Mouse (Mus musculus) stomach, embryonic 15.5 days (tissue): ENCODE results near the gene Gemin7. TPM values are rescaled to one million over a fixed set of nuclear protein-coding genes. Genes with fewer than 3 reads are reported as not detected.
"Not testable (repeated sequence)": the region's sequence is repeated elsewhere in the genome, so short reads cannot be mapped to it uniquely, and the experiment has no call there.

Source experiments
- ATAC-seq: fragments of 200-750 bp; cut with Nextera tagmentation; 2 replicates; pipeline ENCODE4 v1.8.0; 2017; ENCODE audit warnings: low read depth, moderate number of reproducible peaks, moderate TSS enrichment; ENCODE audit not compliant: insufficient read depth, low FRiP score
- H3K27ac ChIP-seq: fragments of 300-500 bp; sonication (generic); 2 replicates; pipeline ENCODE4 v1.5.1; 2015; ENCODE audit warnings: mild to moderate bottlenecking, inconsistent platforms
- H3K27me3 ChIP-seq: fragments of 300-500 bp; sonication (generic); replicated peaks from 2 replicates; pipeline ENCODE4 v1.6.1; 2015; ENCODE audit warnings: inconsistent platforms
- H3K36me3 ChIP-seq: fragments of 300-500 bp; sonication (generic); 2 replicates; pipeline ENCODE4 v1.6.1; 2015; ENCODE audit warnings: inconsistent platforms
- H3K4me1 ChIP-seq: fragments of 300-500 bp; sonication (generic); 2 replicates; pipeline ENCODE4 v1.6.1; 2015; ENCODE audit warnings: inconsistent platforms
- H3K4me2 ChIP-seq: fragments of 300-500 bp; sonication (generic); 2 replicates; pipeline ENCODE4 v1.6.1; 2015; ENCODE audit warnings: mild to moderate bottlenecking, inconsistent platforms
- H3K4me3 ChIP-seq: fragments of 300-500 bp; sonication (generic); replicated peaks from 2 replicates; pipeline ENCODE4 v1.5.1; 2015; ENCODE audit warnings: inconsistent platforms
- H3K9ac ChIP-seq: fragments of 300-500 bp; sonication (generic); 2 replicates; pipeline ENCODE4 v1.6.1; 2015; ENCODE audit warnings: inconsistent platforms
- H3K9me3 ChIP-seq: fragments of 300-500 bp; sonication (generic); 2 replicates; pipeline ENCODE4 v1.6.1; 2016; ENCODE audit warnings: inconsistent platforms
- WGBS: fragments of 180-500 bp; shearing (Covaris S2); methylation state at CpG from one replicate; pipeline ENCODE4 v1.1.7; 2015; 5-methylcytosine and 5-hydroxymethylcytosine counted together
- polyA plus RNA-seq: library from polyadenylated mRNA; unstranded; fragments of >200 nt; fragmentation: Nextera tagmentation; extraction: Ambion mirVana; gene quantifications from 2 replicates; pipeline ENCODE4 v1.2.1, GENCODE M21; 2015

The Gemin7 gene
- polyA plus RNA-seq: 143 and 157 TPM in 2 replicates

GRCm38 (mm10) chr7:19577141-19577852 lies at the start of gene Gemin7, which contains the start of gene Zfp296:
Gemin7 (minus strand) TSS chr7:19577595.
Zfp296 (plus strand) TSS chr7:19577287.
- Histone ChIP-seq H3K36me3 (peaks cover 16% of the 10 kb centered on the region), H3K27ac (no peak within 1 kb of the TSS), H3K4me2 (peak within 1 kb of the TSS; percentile 95), H3K4me3 (peak within 1 kb of the TSS; percentile 45), H3K27me3 (peaks cover 18% of the 10 kb centered on the region), H3K9ac (peak within 1 kb of the TSS; percentile 33; the same call in 1 of the 2 replicates), H3K9me3 (no peaks in the 10 kb centered on the region), H3K4me1 (peaks cover 20% of the 10 kb centered on the region)
- no peak for ATAC-seq
- 2% methylated on average over 56 of the region's 56 CpGs for WGBS

GRCm38 (mm10) chr7:19623433-19623832 lies 46.0 kb upstream of the Gemin7 start:
- H3K36me3 ChIP-seq: no peaks in the 10 kb centered on the region
- H3K27ac ChIP-seq: no peak overlapping the region
- peaks cover 8% of the 10 kb centered on the region for H3K4me1 ChIP-seq
- H3K4me3 ChIP-seq: no peak overlapping the region
- WGBS: 59% methylated on average over 2 of the region's 2 CpGs
- ATAC-seq: no peak
- no peaks in the 10 kb centered on the region for H3K9me3 ChIP-seq
- no peaks in the 10 kb centered on the region for H3K27me3 ChIP-seq
- H3K9ac ChIP-seq: no peak overlapping the region
- H3K4me2 ChIP-seq: no peak overlapping the region

- H3K4me1 ChIP-seq: peaks cover 4% of the 10 kb centered on the region; the same call in 1 of the 2 replicates
- H3K36me3 ChIP-seq: no peaks in the 10 kb centered on the region
- no peak overlapping the region for H3K9ac ChIP-seq
- H3K4me2 ChIP-seq: no peak overlapping the region
- no peaks in the 10 kb centered on the region for H3K27me3 ChIP-seq
- no peaks in the 10 kb centered on the region for H3K9me3 ChIP-seq
- no peak for ATAC-seq
- no peak overlapping the region for H3K27ac ChIP-seq
- WGBS: 25% methylated on average over 6 of the region's 6 CpGs
- no peak overlapping the region for H3K4me3 ChIP-seq
Observed at GRCm38 (mm10) chr7:19622241-19622640, 44.8 kb upstream of the Gemin7 start.

- Histone ChIP-seq H3K9me3 (no peaks in the 10 kb centered on the region), H3K4me1 (peaks cover 4% of the 10 kb centered on the region; the same call in 1 of the 2 replicates), H3K9ac (no peak overlapping the region), H3K27me3 (no peaks in the 10 kb centered on the region), H3K27ac (no peak overlapping the region), H3K36me3 (no peaks in the 10 kb centered on the region), H3K4me3 (no peak overlapping the region), H3K4me2 (no peak overlapping the region)
- 92% methylated on average over 7 of the region's 7 CpGs for WGBS
- no peak for ATAC-seq
Observed at GRCm38 (mm10) chr7:19620811-19621210, 43.4 kb upstream of the Gemin7 start.

GRCm38 (mm10) chr7:19619004-19619801 lies 41.8 kb upstream of the Gemin7 start:
- Histone ChIP-seq H3K36me3 (no peaks in the 10 kb centered on the region), H3K4me2 (peak overlapping the region; percentile 60), H3K27ac (no peak overlapping the region), H3K9ac (no peak overlapping the region), H3K9me3 (no peaks in the 10 kb centered on the region), H3K4me1 (peaks cover 4% of the 10 kb centered on the region; the same call in 1 of the 2 replicates), H3K4me3 (peak overlapping the region; percentile 32), H3K27me3 (no peaks in the 10 kb centered on the region)
- WGBS: 11% methylated on average over 35 of the region's 35 CpGs
- peak; percentile 47; the same call in 1 of the 2 replicates for ATAC-seq

GRCm38 (mm10) chr7:19615036-19615577 lies 37.7 kb upstream of the Gemin7 start:
- Histone ChIP-seq H3K27me3 (no peaks in the 10 kb centered on the region), H3K4me3 (no peak overlapping the region), H3K36me3 (0 out of 2 replicates have a peak, but pooled peaks cover 5% of the 10 kb centered on the region), H3K9ac (no peak overlapping the region), H3K4me1 (peaks cover 4% of the 10 kb centered on the region; the same call in 1 of the 2 replicates), H3K4me2 (no peak overlapping the region), H3K27ac (no peak overlapping the region), H3K9me3 (no peaks in the 10 kb centered on the region)
- ATAC-seq: no peak
- 80% methylated on average over 12 of the region's 12 CpGs for WGBS

- H3K4me2 ChIP-seq: no peak overlapping the region
- 81% methylated on average over 5 of the region's 5 CpGs for WGBS
- H3K27me3 ChIP-seq: no peaks in the 10 kb centered on the region
- H3K9me3 ChIP-seq: no peaks in the 10 kb centered on the region
- 0 out of 2 replicates have a peak, but pooled peaks cover 5% of the 10 kb centered on the region for H3K36me3 ChIP-seq
- H3K4me1 ChIP-seq: no peaks in the 10 kb centered on the region
- no peak overlapping the region for H3K27ac ChIP-seq
- H3K4me3 ChIP-seq: no peak overlapping the region
- H3K9ac ChIP-seq: no peak overlapping the region
- ATAC-seq: no peak
Observed at GRCm38 (mm10) chr7:19610969-19611368, 33.6 kb upstream of the Gemin7 start.

- no peak overlapping the region for H3K9ac ChIP-seq
- 86% methylated on average over 12 of the region's 12 CpGs for WGBS
- H3K4me1 ChIP-seq: no peaks in the 10 kb centered on the region
- no peaks in the 10 kb centered on the region for H3K27me3 ChIP-seq
- H3K4me3 ChIP-seq: no peak overlapping the region
- 0 out of 2 replicates have a peak, but pooled peaks cover 5% of the 10 kb centered on the region for H3K36me3 ChIP-seq
- no peak for ATAC-seq
- H3K4me2 ChIP-seq: no peak overlapping the region
- H3K9me3 ChIP-seq: no peaks in the 10 kb centered on the region
- H3K27ac ChIP-seq: no peak overlapping the region
Observed at GRCm38 (mm10) chr7:19609641-19610332, 32.4 kb upstream of the Gemin7 start.

GRCm38 (mm10) chr7:19607291-19607690 lies 29.9 kb upstream of the Gemin7 start:
- Histone ChIP-seq H3K36me3 (0 out of 2 replicates have a peak, but pooled peaks cover 5% of the 10 kb centered on the region), H3K27ac (no peak overlapping the region), H3K4me2 (no peak overlapping the region), H3K4me3 (no peak overlapping the region), H3K27me3 (no peaks in the 10 kb centered on the region), H3K9me3 (no peaks in the 10 kb centered on the region), H3K9ac (no peak overlapping the region), H3K4me1 (peaks cover 15% of the 10 kb centered on the region)
- no peak for ATAC-seq
- WGBS: 77% methylated on average over 5 of the region's 5 CpGs

- Histone ChIP-seq H3K4me1 (peaks cover 21% of the 10 kb centered on the region), H3K4me2 (peak overlapping the region; percentile 72), H3K4me3 (peak overlapping the region; percentile 100), H3K27ac (peak overlapping the region; percentile 59; the same call in 1 of the 2 replicates)
- H3K36me3 ChIP-seq, H3K9me3 ChIP-seq, ATAC-seq, H3K27me3 ChIP-seq, H3K9ac ChIP-seq: not testable (repeated sequence)
- WGBS: 57% methylated on average over 10 of the region's 10 CpGs
Observed at GRCm38 (mm10) chr7:19604606-19605214, 27.3 kb upstream of the Gemin7 start.
